Mouse (Mus musculus) central nervous system, embryonic 11.5 days (tissue): ENCODE measurements around the gene Ces2h. TPM values are rescaled to one million over a fixed set of nuclear protein-coding genes. Genes with fewer than 3 reads are reported as not detected.

Source experiments
- polyA plus RNA-seq: library from polyadenylated mRNA; depleted of rRNA; stranded (reverse); fragments of >200 nt; gene quantifications from 2 replicates; pipeline ENCODE4 v1.2.3, GENCODE M21; 2012; rRNA removed

The Ces2h gene
- not detected in 2 replicates for polyA plus RNA-seq

GRCm38 (mm10) chr8:105000586-105000985, at the start of gene Ces2h:
Gene Ces2h, plus strand, starts transcription at chr8:105000853.

GRCm38 (mm10) chr8:104961537-104961961, 39.1 kb upstream of the Ces2h start, which contains the start of gene Ces2g:
Gene Ces2g, plus strand, starts transcription at chr8:104961718.

GRCm38 (mm10) chr8:105048371-105048854, 47.8 kb downstream of the Ces2h start, which contains the start of gene Ces3a:
Gene Ces3a, plus strand, starts transcription at chr8:105048601.

Other genes with a start within 250 kb of the Ces2h start
- gene Ces2b, start 169.3 kb upstream of the Ces2h start, polyA plus RNA-seq, result 0.12 and 0.16 TPM in 2 replicates
- gene Ces2c, start 153.8 kb upstream of the Ces2h start, polyA plus RNA-seq, result not detected in 2 replicates
- gene Ces2e, start 74.6 kb upstream of the Ces2h start, polyA plus RNA-seq, result 0.02 TPM in 1 of 2 replicates, not detected in the other
- 0.02 TPM in 1 of 2 replicates, not detected in the other for gene Ces2f, start 53.5 kb upstream of the Ces2h start, polyA plus RNA-seq
- gene Ces2g, start 39.1 kb upstream of the Ces2h start, polyA plus RNA-seq, result 0.27 and 0.44 TPM in 2 replicates
- not detected in 2 replicates for gene Ces3a, start 47.7 kb downstream of the Ces2h start, polyA plus RNA-seq
- gene Ces3b, start 82.9 kb downstream of the Ces2h start, polyA plus RNA-seq, result not detected in 2 replicates
- not detected in 2 replicates for gene Ces4a, start 130.9 kb downstream of the Ces2h start, polyA plus RNA-seq
- gene Cbfb, start 169.8 kb downstream of the Ces2h start, polyA plus RNA-seq, result 33.6 and 64.2 TPM in 2 replicates
- gene D230025D16Rik, start 224.3 kb downstream of the Ces2h start, polyA plus RNA-seq, result 19.5 and 27.4 TPM in 2 replicates